Mouse (Mus musculus) heart, embryonic 16.5 days (tissue): ENCODE measurements around the gene Lrrc45. TPM values are rescaled to one million over a fixed set of nuclear protein-coding genes. Genes with fewer than 3 reads are reported as not detected.
A peak's percentile ranks its signal among the peaks of the same experiment; 100 is the strongest.

Source experiments
- ATAC-seq: fragments of 200-750 bp; cut with Nextera tagmentation; replicated peaks from 2 replicates; pipeline ENCODE4 v1.8.0; 2017; ENCODE audit warnings: moderate number of reproducible peaks; ENCODE audit not compliant: insufficient read depth, low FRiP score; ENCODE audit errors: extremely low read depth
- H3K27ac ChIP-seq: fragments of 300-500 bp; sonication (generic); 2 replicates; pipeline ENCODE4 v1.5.1; 2014; ENCODE audit warnings: mild to moderate bottlenecking, low read length, control low read depth, moderate library complexity
- H3K27me3 ChIP-seq: fragments of 300-500 bp; sonication (generic); 2 replicates; pipeline ENCODE4 v1.6.1; 2014; ENCODE audit warnings: low read length, mixed read lengths; ENCODE audit not compliant: control insufficient read depth, insufficient read depth
- H3K36me3 ChIP-seq: fragments of 300-500 bp; sonication (generic); 2 replicates; pipeline ENCODE4 v1.6.1; 2014; ENCODE audit not compliant: control insufficient read depth, insufficient read depth
- H3K4me1 ChIP-seq: fragments of 300-500 bp; sonication (generic); 2 replicates; pipeline ENCODE4 v1.6.1; 2014; ENCODE audit warnings: low read length, mixed read lengths; ENCODE audit not compliant: control insufficient read depth, insufficient read depth
- H3K4me2 ChIP-seq: fragments of 300-500 bp; sonication (generic); 2 replicates; pipeline ENCODE4 v1.6.1; 2014; ENCODE audit warnings: low read depth, mild to moderate bottlenecking, control low read depth, low read length
- H3K4me3 ChIP-seq: fragments of 300-500 bp; sonication (generic); 2 replicates; pipeline ENCODE4 v1.5.1; 2014; ENCODE audit warnings: mild to moderate bottlenecking, control low read depth, low read length
- H3K9ac ChIP-seq: fragments of 300-500 bp; sonication (generic); 2 replicates; pipeline ENCODE4 v1.6.1; 2014; ENCODE audit warnings: low read length, control low read depth
- H3K9me3 ChIP-seq: fragments of 300-500 bp; sonication (generic); replicated peaks from 2 replicates; pipeline ENCODE4 v1.6.1; 2016; ENCODE audit warnings: low read length; ENCODE audit not compliant: control insufficient read depth
- WGBS: fragments of 180-500 bp; shearing (Covaris S2); extraction: QIAGEN DNeasy Blood & Tissue Kit; methylation state at CpG from one replicate; pipeline ENCODE4 v1.1.7; 2014; 5-methylcytosine and 5-hydroxymethylcytosine counted together
- polyA plus RNA-seq: library from polyadenylated mRNA; unstranded; fragments of >200 nt; fragmentation: Nextera tagmentation; extraction: Ambion mirVana; gene quantifications from 2 replicates; pipeline ENCODE4 v1.2.1, GENCODE M21; 2015

The Lrrc45 gene
- polyA plus RNA-seq, 1 experiment from 2014 or later = 34.1 TPM

DNA sequence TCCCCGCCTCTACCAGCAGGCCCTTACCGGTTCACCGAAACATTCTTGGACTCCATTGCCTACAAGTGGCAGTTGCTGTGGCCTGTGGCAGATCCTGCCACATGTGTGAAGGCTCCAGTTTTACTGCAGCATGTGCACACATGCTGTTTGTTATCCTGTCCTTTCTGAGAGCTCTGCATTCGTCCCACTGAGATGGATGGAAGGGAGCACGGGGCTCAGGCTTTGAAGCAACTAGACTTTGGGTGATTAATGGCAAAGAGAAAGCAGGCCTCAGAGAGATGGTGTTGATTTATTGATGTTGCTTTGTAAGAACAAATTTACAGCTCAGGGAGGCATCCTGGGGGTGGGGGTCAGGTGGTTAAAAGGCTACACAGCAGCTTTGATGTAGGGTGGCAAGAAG lies 3.1 kb upstream of the Lrrc45 start:
- H3K9me3 ChIP-seq = no peaks in the 10 kb centered on the region
- no peak overlapping the region for H3K9ac ChIP-seq
- WGBS = 78% methylated on average over 5 of the region's 5 CpGs
- H3K27me3 ChIP-seq = no peaks in the 10 kb centered on the region
- no peak overlapping the region for H3K4me2 ChIP-seq
- H3K27ac ChIP-seq = no peak overlapping the region
- no peak overlapping the region for H3K4me3 ChIP-seq
- peaks cover 22% of the 10 kb centered on the region for H3K4me1 ChIP-seq
- ATAC-seq = no peak
- H3K36me3 ChIP-seq = peaks cover 16% of the 10 kb centered on the region

GRCm38 (mm10) chr11:120711980-120712604 lies 1.6 kb upstream of the Lrrc45 start:
- Histone ChIP-seq H3K27ac (no peak overlapping the region), H3K4me1 (peaks cover 18% of the 10 kb centered on the region), H3K9me3 (no peaks in the 10 kb centered on the region), H3K27me3 (no peaks in the 10 kb centered on the region), H3K9ac (0 out of 2 replicates have a peak overlapping the region, but pooled peaks have one; percentile 26), H3K4me3 (no peak overlapping the region), H3K4me2 (0 out of 2 replicates have a peak overlapping the region, but pooled peaks have one; percentile 100), H3K36me3 (peaks cover 16% of the 10 kb centered on the region)
- ATAC-seq = no peak
- WGBS = 53% methylated on average over 8 of the region's 8 CpGs

- WGBS = under 1% methylated on average over 38 of the region's 38 CpGs
- Histone ChIP-seq H3K36me3 (peaks cover 18% of the 10 kb centered on the region), H3K4me1 (peaks cover 15% of the 10 kb centered on the region)
Observed at GRCm38 (mm10) chr11:120712771-120713568, 755 bp upstream of the Lrrc45 start.

DNA sequence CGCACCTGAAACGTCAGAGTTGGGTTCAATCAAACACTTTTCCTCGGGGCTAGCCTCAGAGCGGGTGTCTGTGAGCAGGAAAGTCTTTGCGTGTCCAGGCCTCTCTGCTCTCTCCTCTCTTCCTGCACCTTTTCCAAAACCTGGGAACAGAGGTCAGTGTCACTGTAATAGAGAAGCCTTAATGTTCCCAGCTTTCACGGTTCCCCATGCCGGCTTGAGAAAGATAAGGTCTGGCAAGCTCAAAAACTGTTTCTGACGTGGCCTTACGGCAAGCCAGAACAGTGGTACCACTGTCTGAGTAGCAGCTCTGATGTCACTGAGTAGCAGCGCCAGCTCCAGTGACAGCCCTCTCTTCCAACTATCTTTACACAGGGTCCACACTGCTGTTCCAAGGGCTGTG lies 821 bp downstream of the Lrrc45 start:
- H3K36me3 ChIP-seq = peaks cover 17% of the 10 kb centered on the region
- ATAC-seq = no peak
- H3K9me3 ChIP-seq = no peaks in the 10 kb centered on the region
- peak overlapping the region; percentile 79 for H3K9ac ChIP-seq
- H3K4me2 ChIP-seq = peak overlapping the region; percentile 100
- H3K4me1 ChIP-seq = peaks cover 15% of the 10 kb centered on the region
- H3K27me3 ChIP-seq = no peaks in the 10 kb centered on the region
- WGBS = 37% methylated on average over 10 of the region's 10 CpGs
- peak overlapping the region; percentile 82 for H3K4me3 ChIP-seq
- no peak overlapping the region for H3K27ac ChIP-seq

More at GRCm38 (mm10) chr11:120712771-120713568, 755 bp upstream of the Lrrc45 start:
- Histone ChIP-seq H3K4me3 (peak overlapping the region; percentile 82), H3K4me2 (peak overlapping the region; percentile 100), H3K9me3 (no peaks in the 10 kb centered on the region), H3K9ac (peak overlapping the region; percentile 84), H3K27me3 (no peaks in the 10 kb centered on the region), H3K27ac (peak overlapping the region; percentile 79)
- ATAC-seq = peak; percentile 17

DNA sequence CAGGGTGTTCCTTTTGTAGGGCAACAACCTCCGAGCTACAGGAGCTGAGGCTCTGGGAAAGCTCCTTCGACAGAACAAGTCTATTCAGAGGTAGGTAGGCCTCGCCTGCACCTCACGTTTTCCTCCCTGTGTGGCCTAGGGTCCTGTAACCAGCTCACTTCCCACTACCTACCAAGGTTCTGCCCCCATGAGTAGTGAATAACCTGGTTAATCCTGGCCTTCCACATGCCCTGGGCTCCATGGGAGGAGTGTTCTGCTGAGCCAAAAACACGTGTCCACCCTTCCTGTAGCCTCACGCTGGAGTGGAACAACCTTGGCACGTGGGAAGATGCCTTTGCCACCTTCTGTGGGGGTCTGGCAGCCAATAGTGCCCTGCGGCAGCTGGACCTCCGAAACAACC lies 1.4 kb downstream of the Lrrc45 start:
- H3K4me2 ChIP-seq = no peak overlapping the region
- no peaks in the 10 kb centered on the region for H3K9me3 ChIP-seq
- H3K9ac ChIP-seq = no peak overlapping the region; the same call in 1 of the 2 replicates
- no peak overlapping the region for H3K27ac ChIP-seq
- 88% methylated on average over 9 of the region's 9 CpGs for WGBS
- H3K4me1 ChIP-seq = peaks cover 15% of the 10 kb centered on the region
- H3K27me3 ChIP-seq = peaks cover 2% of the 10 kb centered on the region; the same call in 1 of the 2 replicates
- H3K36me3 ChIP-seq = peaks cover 18% of the 10 kb centered on the region
- no peak for ATAC-seq
- no peak overlapping the region for H3K4me3 ChIP-seq

- peaks cover 19% of the 10 kb centered on the region for H3K4me1 ChIP-seq
- no peak for ATAC-seq
- H3K9me3 ChIP-seq = no peaks in the 10 kb centered on the region
- no peak overlapping the region for H3K4me3 ChIP-seq
- H3K4me2 ChIP-seq = no peak overlapping the region
- peaks cover 9% of the 10 kb centered on the region; the same call in 1 of the 2 replicates for H3K36me3 ChIP-seq
- no peak overlapping the region for H3K27ac ChIP-seq
- H3K9ac ChIP-seq = no peak overlapping the region
- WGBS = 90% methylated on average over 9 of the region's 9 CpGs
- H3K27me3 ChIP-seq = peaks cover 23% of the 10 kb centered on the region
Observed at GRCm38 (mm10) chr11:120719242-120719641, 5.5 kb downstream of the Lrrc45 start.

DNA sequence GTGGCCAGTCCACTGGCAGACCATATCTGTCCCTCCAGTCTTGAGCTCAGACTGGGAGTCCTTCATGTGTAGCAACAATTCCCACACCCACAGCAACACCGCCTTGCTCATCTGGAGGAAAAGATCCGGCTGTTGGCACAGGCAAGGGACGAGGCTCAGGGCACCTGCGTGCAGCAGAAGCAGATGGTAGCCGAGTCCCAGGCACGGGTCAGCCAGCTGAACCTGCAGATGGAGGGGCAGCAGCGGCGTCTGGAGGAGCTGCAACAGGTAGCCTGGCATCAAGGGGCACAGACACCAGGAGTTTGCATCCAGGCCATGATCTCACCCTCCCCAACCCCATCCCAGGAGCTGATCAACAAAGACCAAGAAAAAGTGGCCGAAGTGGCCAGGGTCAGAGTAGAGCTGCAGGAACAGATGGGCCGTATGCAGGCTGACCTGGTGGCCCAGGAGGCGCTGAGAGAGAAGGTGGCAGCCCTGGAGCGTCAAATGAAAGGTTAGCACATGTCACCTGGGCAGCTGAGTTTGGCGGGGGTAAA lies 6.2 kb downstream of the Lrrc45 start:
- no peak overlapping the region for H3K27ac ChIP-seq
- no peak for ATAC-seq
- no peak overlapping the region for H3K4me3 ChIP-seq
- H3K9me3 ChIP-seq = no peaks in the 10 kb centered on the region
- peaks cover 23% of the 10 kb centered on the region for H3K27me3 ChIP-seq
- peaks cover 9% of the 10 kb centered on the region; the same call in 1 of the 2 replicates for H3K36me3 ChIP-seq
- no peak overlapping the region for H3K9ac ChIP-seq
- peaks cover 13% of the 10 kb centered on the region for H3K4me1 ChIP-seq
- no peak overlapping the region for H3K4me2 ChIP-seq
- WGBS = 90% methylated on average over 13 of the region's 13 CpGs

GRCm38 (mm10) chr11:120720450-120720849 lies 6.7 kb downstream of the Lrrc45 start:
- WGBS = 9% methylated on average over 17 of the region's 17 CpGs
- 0 out of 2 replicates have a peak, but pooled peaks have one; percentile 4 for ATAC-seq
- no peaks in the 10 kb centered on the region for H3K9me3 ChIP-seq

More at GRCm38 (mm10) chr11:120720450-120720849, 6.7 kb downstream of the Lrrc45 start:
- Histone ChIP-seq H3K4me2 (peak overlapping the region; percentile 97), H3K4me1 (peaks cover 13% of the 10 kb centered on the region), H3K27me3 (peaks cover 23% of the 10 kb centered on the region), H3K9ac (peak overlapping the region; percentile 53), H3K27ac (no peak overlapping the region), H3K4me3 (peak overlapping the region; percentile 63), H3K36me3 (peaks cover 9% of the 10 kb centered on the region; the same call in 1 of the 2 replicates)
